8 mouse cellular contexts compared by ENCODE assay signal in the genomic region with DNA sequence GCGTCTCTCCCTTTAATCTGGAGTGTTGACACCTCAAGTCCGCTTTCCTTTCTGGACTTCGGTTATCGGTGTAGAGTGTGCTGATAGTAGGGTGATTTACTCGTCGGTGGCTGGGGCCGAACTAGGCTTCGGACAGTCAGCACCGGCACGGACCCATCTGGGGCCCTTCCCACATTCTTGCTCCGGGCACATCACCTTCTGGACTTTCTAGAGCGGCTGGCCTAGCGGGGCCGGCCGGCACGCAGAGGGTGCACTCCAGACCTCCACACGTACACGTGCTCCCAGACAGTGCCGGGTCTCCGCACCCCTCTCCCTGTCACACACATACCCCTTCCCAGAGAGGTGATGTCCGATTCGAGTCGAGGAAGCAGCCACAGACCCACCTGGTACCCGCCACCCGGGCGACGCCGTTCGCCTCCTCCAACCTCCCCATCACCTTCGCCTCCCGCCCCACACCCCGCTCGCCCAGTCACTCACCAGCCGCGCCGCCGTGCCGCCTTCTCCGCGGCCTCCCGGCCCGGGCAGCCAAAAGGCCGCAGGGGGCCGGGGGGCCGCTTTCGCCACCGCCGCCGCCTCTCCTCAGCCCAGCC. TPM values are rescaled to one million over a fixed set of nuclear protein-coding genes. Genes with fewer than 3 reads are reported as not detected.
DNase-seq lines count a peak whose midpoint lies in the region; ATAC-seq lines count a peak whose summit lies in the region.

No protein-coding gene starts in this region.

- peak overlapping the region; percentile 94 for H3K9ac ChIP-seq in forebrain, embryonic 13.5 days

- H3K4me3 ChIP-seq in forebrain, embryonic 13.5 days: peak overlapping the region; percentile 92

- H3K9me3 ChIP-seq in forebrain, embryonic 13.5 days (replicated peaks): 0 out of 2 replicates have a peak, but pooled peaks cover 2% of the 10 kb centered on the region

- H3K27me3 ChIP-seq in forebrain, embryonic 13.5 days: no peaks in the 10 kb centered on the region

- peaks cover 21% of the 10 kb centered on the region for H3K4me1 ChIP-seq in forebrain, embryonic 13.5 days

- peaks cover 24% of the 10 kb centered on the region for H3K36me3 ChIP-seq in forebrain, embryonic 13.5 days (ENCODE audit: poor library complexity, severe bottlenecking)

- under 1% methylated on average over 47 of the region's 49 CpGs for WGBS in forebrain, embryonic 13.5 days

- DNase-seq in ES-CJ7 (ENCODE audit: low read depth, low spot score): peak; percentile 27
- peak; percentile 32 for DNase-seq in c-Kit-negative CD71-positive TER-119-positive erythroid progenitor cells, embryonic 14.5 days (ENCODE audit: low read depth, low spot score)
- peak; percentile 41 for DNase-seq in heart, postnatal 4 days
- peak; percentile 6 for DNase-seq in layer of hippocampus, adult 9-11 months
- peak; percentile 26 for DNase-seq in lung, postnatal 25 days (ENCODE audit: low spot score)
- DNase-seq in right cerebral cortex, adult 2 months (ENCODE audit: low spot score in 2 of 2): peak; percentile 16 to 32
- peak; percentile 42 for DNase-seq in yolk sac, embryonic 10.5 days (ENCODE audit: low spot score)

- ATAC-seq in forebrain, embryonic 13.5 days: peak; percentile 64

- H3K4me2 ChIP-seq in forebrain, embryonic 13.5 days: peak overlapping the region; percentile 99

- H3K27ac ChIP-seq in forebrain, embryonic 13.5 days: peak overlapping the region; percentile 59

RNA-seq across cellular contexts. Expression of gene Atp13a3, which starts 17.8 kb away (rescaled TPM):
- polyA plus RNA-seq in forebrain, embryonic 13.5 days (2015; fragmentation: Nextera tagmentation; extraction: Ambion mirVana): 8.4 and 8.6 TPM in 2 replicates
- 10 to 100 TPM; 71.0 to 78.3 TPM for total RNA-seq in heart, postnatal 4 days (2021)

Comparison
In these comparisons a context has a peak if more than half of its experiments do, and no peak if none do; other contexts are left out.
1. Peak in every context shown above with its lines: DNase-seq, ATAC-seq, H3K4me3 ChIP-seq and H3K27ac ChIP-seq.